Mouse (Mus musculus): ENCODE measurements around the gene Eif4enif1. TPM values are rescaled to one million over a fixed set of nuclear protein-coding genes. Genes with fewer than 3 reads are reported as not detected.

Eif4enif1 gene
- polyA plus RNA-seq, 1 experiment from 2014 or later: 70.2 TPM

- Histone ChIP-seq H3K9ac (no peak overlapping the region), H3K36me3 (peaks cover 85% of the 10 kb centered on the region), H3K27ac (no peak overlapping the region), H3K9me3 (no peaks in the 10 kb centered on the region), H3K4me1 (no peaks in the 10 kb centered on the region), H3K27me3 (no peaks in the 10 kb centered on the region), H3K4me3 (no peak overlapping the region), H3K4me2 (replicated peaks) (no peak overlapping the region)
- 94% methylated on average over 5 of the region's 5 CpGs for WGBS
- ATAC-seq (ENCODE audit: insufficient number of reproducible peaks, insufficient read depth, low FRiP score, low TSS enrichment): no peak
Observed at GRCm38 (mm10) chr11:3235277-3235676, 33.1 kb downstream of the Eif4enif1 start.

- no peak overlapping the region for H3K27ac ChIP-seq
- H3K4me1 ChIP-seq: no peaks in the 10 kb centered on the region
- no peak overlapping the region for H3K4me2 ChIP-seq (replicated peaks)
- no peaks in the 10 kb centered on the region; the same call in 1 of the 2 replicates for H3K9me3 ChIP-seq
- H3K4me3 ChIP-seq: no peak overlapping the region
- no peak for ATAC-seq (ENCODE audit: insufficient number of reproducible peaks, insufficient read depth, low FRiP score, low TSS enrichment)
- H3K27me3 ChIP-seq: no peaks in the 10 kb centered on the region
- peaks cover 85% of the 10 kb centered on the region for H3K36me3 ChIP-seq
- WGBS: 94% methylated on average over 7 of the region's 7 CpGs
- H3K9ac ChIP-seq: no peak overlapping the region
Observed at GRCm38 (mm10) chr11:3242395-3242794, 40.2 kb downstream of the Eif4enif1 start.

- H3K9me3 ChIP-seq: no peaks in the 10 kb centered on the region; the same call in 1 of the 2 replicates
- 88% methylated on average over 4 of the region's 4 CpGs for WGBS
- H3K4me3 ChIP-seq: no peak overlapping the region
- H3K4me1 ChIP-seq: no peaks in the 10 kb centered on the region
- no peak for ATAC-seq (ENCODE audit: insufficient number of reproducible peaks, insufficient read depth, low FRiP score, low TSS enrichment)
- peaks cover 87% of the 10 kb centered on the region for H3K36me3 ChIP-seq
- H3K4me2 ChIP-seq (replicated peaks): no peak overlapping the region
- H3K27ac ChIP-seq: no peak overlapping the region
- no peaks in the 10 kb centered on the region for H3K27me3 ChIP-seq
- no peak overlapping the region for H3K9ac ChIP-seq
Observed at GRCm38 (mm10) chr11:3243771-3244170, 41.6 kb downstream of the Eif4enif1 start.

GRCm38 (mm10) chr11:3247387-3247786 is 45.2 kb downstream of the Eif4enif1 start:
- Histone ChIP-seq H3K9ac (no peak overlapping the region), H3K36me3 (peaks cover 91% of the 10 kb centered on the region), H3K27ac (no peak overlapping the region), H3K4me2 (replicated peaks) (no peak overlapping the region), H3K27me3 (no peaks in the 10 kb centered on the region), H3K9me3 (no peaks in the 10 kb centered on the region), H3K4me3 (no peak overlapping the region), H3K4me1 (no peaks in the 10 kb centered on the region)
- WGBS: 95% methylated on average over 2 of the region's 2 CpGs
- no peak for ATAC-seq (ENCODE audit: insufficient number of reproducible peaks, insufficient read depth, low FRiP score, low TSS enrichment)

GRCm38 (mm10) chr11:3259537-3259936 is 57.3 kb downstream of the Eif4enif1 start:
- peaks cover 9% of the 10 kb centered on the region for H3K4me1 ChIP-seq
- no peaks in the 10 kb centered on the region for H3K9me3 ChIP-seq
- 88% methylated on average over 1 of the region's 1 CpGs for WGBS
- no peak overlapping the region for H3K27ac ChIP-seq
- no peaks in the 10 kb centered on the region for H3K27me3 ChIP-seq
- H3K4me2 ChIP-seq (replicated peaks): no peak overlapping the region
- peaks cover 82% of the 10 kb centered on the region for H3K36me3 ChIP-seq
- ATAC-seq (ENCODE audit: insufficient number of reproducible peaks, insufficient read depth, low FRiP score, low TSS enrichment): no peak
- H3K4me3 ChIP-seq: no peak overlapping the region
- no peak overlapping the region for H3K9ac ChIP-seq

- Histone ChIP-seq H3K27ac (peak overlapping the region; percentile 96), H3K27me3 (no peaks in the 10 kb centered on the region), H3K4me2 (replicated peaks) (peak overlapping the region; percentile 71), H3K9me3 (no peaks in the 10 kb centered on the region), H3K4me3 (peak overlapping the region; percentile 76), H3K9ac (peak overlapping the region; percentile 91), H3K4me1 (peaks cover 16% of the 10 kb centered on the region), H3K36me3 (peaks cover 32% of the 10 kb centered on the region)
- 1% methylated on average over 26 of the region's 26 CpGs for WGBS
- peak; percentile 32; the same call in 1 of the 2 replicates for ATAC-seq (ENCODE audit: insufficient number of reproducible peaks, insufficient read depth, low FRiP score, low TSS enrichment)
Observed at GRCm38 (mm10) chr11:3265291-3266078, 63.3 kb downstream of the Eif4enif1 start.

GRCm38 (mm10) chr11:3266079-3266685 is 64.0 kb downstream of the Eif4enif1 start, which contains the start of gene Drg1:
Gene Drg1 (minus strand): TSS chr11:3266415.
- Histone ChIP-seq H3K4me2 (replicated peaks) (peak within 1 kb of the TSS; percentile 71), H3K27me3 (no peaks in the 10 kb centered on the region), H3K36me3 (peaks cover 26% of the 10 kb centered on the region), H3K4me1 (peaks cover 16% of the 10 kb centered on the region), H3K9me3 (no peaks in the 10 kb centered on the region), H3K27ac (peak within 1 kb of the TSS; percentile 96), H3K4me3 (peak within 1 kb of the TSS; percentile 76), H3K9ac (peak within 1 kb of the TSS; percentile 91)
- WGBS: under 1% methylated on average over 67 of the region's 72 CpGs
- peak; percentile 97 for ATAC-seq (ENCODE audit: insufficient number of reproducible peaks, insufficient read depth, low FRiP score, low TSS enrichment)

- Histone ChIP-seq H3K27me3 (no peaks in the 10 kb centered on the region), H3K9me3 (no peaks in the 10 kb centered on the region), H3K9ac (peak overlapping the region; percentile 91; the same call in 1 of the 2 replicates), H3K4me1 (peaks cover 16% of the 10 kb centered on the region), H3K4me2 (replicated peaks) (peak overlapping the region; percentile 71), H3K36me3 (peaks cover 19% of the 10 kb centered on the region), H3K4me3 (peak overlapping the region; percentile 76), H3K27ac (no peak overlapping the region)
- ATAC-seq (ENCODE audit: insufficient number of reproducible peaks, insufficient read depth, low FRiP score, low TSS enrichment): no peak
- 51% methylated on average over 7 of the region's 7 CpGs for WGBS
Observed at GRCm38 (mm10) chr11:3267133-3267532, 64.9 kb downstream of the Eif4enif1 start.

- no peaks in the 10 kb centered on the region for H3K9me3 ChIP-seq
- no peaks in the 10 kb centered on the region for H3K27me3 ChIP-seq
- H3K9ac ChIP-seq: no peak overlapping the region
- H3K36me3 ChIP-seq: peaks cover under 1% of the 10 kb centered on the region; the same call in 1 of the 2 replicates
- H3K4me1 ChIP-seq: peaks cover 10% of the 10 kb centered on the region
- WGBS: 29% methylated on average over 4 of the region's 4 CpGs
- no peak overlapping the region for H3K4me3 ChIP-seq
- H3K4me2 ChIP-seq (replicated peaks): no peak overlapping the region
- no peak overlapping the region for H3K27ac ChIP-seq
- ATAC-seq (ENCODE audit: insufficient number of reproducible peaks, insufficient read depth, low FRiP score, low TSS enrichment): no peak
Observed at GRCm38 (mm10) chr11:3269241-3269640, 67.0 kb downstream of the Eif4enif1 start.

GRCm38 (mm10) chr11:3278351-3278750 is 76.2 kb downstream of the Eif4enif1 start:
- no peak for ATAC-seq (ENCODE audit: insufficient number of reproducible peaks, insufficient read depth, low FRiP score, low TSS enrichment)
- WGBS: 57% methylated on average over 5 of the region's 5 CpGs

GRCm38 (mm10) chr11:3279729-3280128 is 77.5 kb downstream of the Eif4enif1 start:
- Histone ChIP-seq H3K4me1 (no peaks in the 10 kb centered on the region), H3K9me3 (0 out of 2 replicates have a peak, but pooled peaks cover 7% of the 10 kb centered on the region), H3K4me2 (replicated peaks) (no peak overlapping the region), H3K27ac (no peak overlapping the region), H3K9ac (no peak overlapping the region), H3K27me3 (no peaks in the 10 kb centered on the region), H3K36me3 (no peaks in the 10 kb centered on the region), H3K4me3 (no peak overlapping the region)
- no peak for ATAC-seq (ENCODE audit: insufficient number of reproducible peaks, insufficient read depth, low FRiP score, low TSS enrichment)
- 85% methylated on average over 2 of the region's 2 CpGs for WGBS

More at GRCm38 (mm10) chr11:3278351-3278750, 76.2 kb downstream of the Eif4enif1 start:
- Histone ChIP-seq H3K27ac (no peak overlapping the region), H3K4me3 (no peak overlapping the region), H3K9ac (no peak overlapping the region), H3K36me3 (no peaks in the 10 kb centered on the region), H3K27me3 (no peaks in the 10 kb centered on the region), H3K4me2 (replicated peaks) (no peak overlapping the region), H3K4me1 (no peaks in the 10 kb centered on the region), H3K9me3 (0 out of 2 replicates have a peak, but pooled peaks cover 7% of the 10 kb centered on the region)

GRCm38 (mm10) chr11:3282887-3283286 is 80.7 kb downstream of the Eif4enif1 start:
- Histone ChIP-seq H3K4me1 (peaks cover 4% of the 10 kb centered on the region; the same call in 1 of the 2 replicates), H3K4me3 (no peak overlapping the region), H3K27me3 (no peaks in the 10 kb centered on the region), H3K9ac (no peak overlapping the region), H3K9me3 (0 out of 2 replicates have a peak, but pooled peaks cover 7% of the 10 kb centered on the region), H3K36me3 (no peaks in the 10 kb centered on the region), H3K27ac (no peak overlapping the region), H3K4me2 (replicated peaks) (no peak overlapping the region)
- WGBS: 71% methylated on average over 6 of the region's 6 CpGs
- ATAC-seq (ENCODE audit: insufficient number of reproducible peaks, insufficient read depth, low FRiP score, low TSS enrichment): no peak
